Mouse (Mus musculus): Measurements from ENCODE around the gene Carm1. TPM values are rescaled to one million over a fixed set of nuclear protein-coding genes. Genes with fewer than 3 reads are reported as not detected.

Carm1 gene
- polyA plus RNA-seq, 1 experiment from 2014 or later = 78.0 TPM

- no peaks in the 10 kb centered on the region for H3K36me3 ChIP-seq (ENCODE audit: control insufficient read depth, insufficient read depth, low read length)
- no peaks in the 10 kb centered on the region for H3K27me3 ChIP-seq (ENCODE audit: control insufficient read depth, insufficient read depth, low read length)
- H3K4me1 ChIP-seq (replicated peaks; ENCODE audit: control insufficient read depth, insufficient read depth, low read length) = peaks cover 8% of the 10 kb centered on the region; the same call in 1 of the 2 replicates
- H3K27ac ChIP-seq (ENCODE audit: low read depth, low read length) = no peak overlapping the region
- no peaks in the 10 kb centered on the region for H3K9me3 ChIP-seq (ENCODE audit: control insufficient read depth, low read length)
- H3K4me3 ChIP-seq (ENCODE audit: low read depth, low read length) = no peak overlapping the region
- H3K4me2 ChIP-seq (ENCODE audit: low read depth, low read length, severe bottlenecking) = no peak overlapping the region
- WGBS = 95% methylated on average over 4 of the region's 4 CpGs
- H3K9ac ChIP-seq (ENCODE audit: low read length) = no peak overlapping the region
- ATAC-seq (replicated peaks; ENCODE audit: low FRiP score) (no peak), DNase-seq (ENCODE audit: low spot score) (no peak)
These were observed 73.5 kb downstream of the Carm1 start for GRCm38 (mm10) chr9:21620229-21620628.

- Histone ChIP-seq H3K9me3 (ENCODE audit: control insufficient read depth, low read length) (no peaks in the 10 kb centered on the region), H3K4me3 (ENCODE audit: low read depth, low read length) (no peak overlapping the region), H3K36me3 (ENCODE audit: control insufficient read depth, insufficient read depth, low read length) (no peaks in the 10 kb centered on the region; the same call in 1 of the 2 replicates), H3K4me2 (ENCODE audit: low read depth, low read length, severe bottlenecking) (no peak overlapping the region), H3K4me1 (replicated peaks; ENCODE audit: control insufficient read depth, insufficient read depth, low read length) (peaks cover 4% of the 10 kb centered on the region; the same call in 1 of the 2 replicates), H3K9ac (ENCODE audit: low read length) (no peak overlapping the region), H3K27me3 (ENCODE audit: control insufficient read depth, insufficient read depth, low read length) (no peaks in the 10 kb centered on the region), H3K27ac (ENCODE audit: low read depth, low read length) (no peak overlapping the region)
- WGBS = 95% methylated on average over 1 of the region's 1 CpGs
- no peak for DNase-seq (ENCODE audit: low spot score)
- ATAC-seq (replicated peaks; ENCODE audit: low FRiP score) = no peak
These were observed 76.0 kb downstream of the Carm1 start for GRCm38 (mm10) chr9:21622676-21623075.

GRCm38 (mm10) chr9:21625342-21626339 is 78.9 kb downstream of the Carm1 start:
- Histone ChIP-seq H3K27me3 (ENCODE audit: control insufficient read depth, insufficient read depth, low read length) (no peaks in the 10 kb centered on the region), H3K4me1 (replicated peaks; ENCODE audit: control insufficient read depth, insufficient read depth, low read length) (no peaks in the 10 kb centered on the region), H3K4me2 (ENCODE audit: low read depth, low read length, severe bottlenecking) (no peak overlapping the region), H3K9ac (ENCODE audit: low read length) (no peak overlapping the region), H3K27ac (ENCODE audit: low read depth, low read length) (no peak overlapping the region), H3K9me3 (ENCODE audit: control insufficient read depth, low read length) (no peaks in the 10 kb centered on the region), H3K4me3 (ENCODE audit: low read depth, low read length) (no peak overlapping the region), H3K36me3 (ENCODE audit: control insufficient read depth, insufficient read depth, low read length) (no peaks in the 10 kb centered on the region; the same call in 1 of the 2 replicates)
- ATAC-seq (replicated peaks; ENCODE audit: low FRiP score) (no peak), DNase-seq (ENCODE audit: low spot score) (no peak)
- WGBS = 90% methylated on average over 9 of the region's 10 CpGs

- Histone ChIP-seq H3K4me2 (ENCODE audit: low read depth, low read length, severe bottlenecking) (no peak overlapping the region), H3K4me1 (replicated peaks; ENCODE audit: control insufficient read depth, insufficient read depth, low read length) (no peaks in the 10 kb centered on the region), H3K36me3 (ENCODE audit: control insufficient read depth, insufficient read depth, low read length) (no peaks in the 10 kb centered on the region; the same call in 1 of the 2 replicates), H3K9ac (ENCODE audit: low read length) (no peak overlapping the region), H3K4me3 (ENCODE audit: low read depth, low read length) (no peak overlapping the region), H3K27ac (ENCODE audit: low read depth, low read length) (no peak overlapping the region), H3K9me3 (ENCODE audit: control insufficient read depth, low read length) (no peaks in the 10 kb centered on the region), H3K27me3 (ENCODE audit: control insufficient read depth, insufficient read depth, low read length) (no peaks in the 10 kb centered on the region)
- no peak for ATAC-seq (replicated peaks; ENCODE audit: low FRiP score)
- DNase-seq (ENCODE audit: low spot score) = no peak
These were observed 79.9 kb downstream of the Carm1 start for GRCm38 (mm10) chr9:21626571-21626970.

GRCm38 (mm10) chr9:21627145-21627795 is 80.6 kb downstream of the Carm1 start:
- H3K9ac ChIP-seq (ENCODE audit: low read length) = no peak overlapping the region
- no peaks in the 10 kb centered on the region; the same call in 1 of the 2 replicates for H3K36me3 ChIP-seq (ENCODE audit: control insufficient read depth, insufficient read depth, low read length)
- H3K4me1 ChIP-seq (replicated peaks; ENCODE audit: control insufficient read depth, insufficient read depth, low read length) = no peaks in the 10 kb centered on the region
- no peak overlapping the region for H3K4me2 ChIP-seq (ENCODE audit: low read depth, low read length, severe bottlenecking)
- H3K27me3 ChIP-seq (ENCODE audit: control insufficient read depth, insufficient read depth, low read length) = no peaks in the 10 kb centered on the region
- DNase-seq (ENCODE audit: low spot score) = no peak
- 88% methylated on average over 5 of the region's 5 CpGs for WGBS
- no peak overlapping the region for H3K4me3 ChIP-seq (ENCODE audit: low read depth, low read length)
- H3K27ac ChIP-seq (ENCODE audit: low read depth, low read length) = no peak overlapping the region
- H3K9me3 ChIP-seq (ENCODE audit: control insufficient read depth, low read length) = no peaks in the 10 kb centered on the region
- ATAC-seq (replicated peaks; ENCODE audit: low FRiP score) = no peak

GRCm38 (mm10) chr9:21630673-21631072 is 84.0 kb downstream of the Carm1 start:
- Histone ChIP-seq H3K4me1 (replicated peaks; ENCODE audit: control insufficient read depth, insufficient read depth, low read length) (no peaks in the 10 kb centered on the region), H3K27ac (ENCODE audit: low read depth, low read length) (no peak overlapping the region), H3K27me3 (ENCODE audit: control insufficient read depth, insufficient read depth, low read length) (no peaks in the 10 kb centered on the region), H3K4me2 (ENCODE audit: low read depth, low read length, severe bottlenecking) (no peak overlapping the region), H3K9me3 (ENCODE audit: control insufficient read depth, low read length) (no peaks in the 10 kb centered on the region), H3K9ac (ENCODE audit: low read length) (no peak overlapping the region), H3K4me3 (ENCODE audit: low read depth, low read length) (no peak overlapping the region), H3K36me3 (ENCODE audit: control insufficient read depth, insufficient read depth, low read length) (peaks cover 2% of the 10 kb centered on the region; the same call in 1 of the 2 replicates)
- DNase-seq (ENCODE audit: low spot score) (no peak), ATAC-seq (replicated peaks; ENCODE audit: low FRiP score) (no peak)
- WGBS = 91% methylated on average over 3 of the region's 3 CpGs

GRCm38 (mm10) chr9:21633106-21633505 is 86.4 kb downstream of the Carm1 start:
- Histone ChIP-seq H3K9me3 (ENCODE audit: control insufficient read depth, low read length) (no peaks in the 10 kb centered on the region), H3K27ac (ENCODE audit: low read depth, low read length) (no peak overlapping the region), H3K27me3 (ENCODE audit: control insufficient read depth, insufficient read depth, low read length) (no peaks in the 10 kb centered on the region), H3K9ac (ENCODE audit: low read length) (no peak overlapping the region), H3K4me2 (ENCODE audit: low read depth, low read length, severe bottlenecking) (no peak overlapping the region), H3K4me1 (replicated peaks; ENCODE audit: control insufficient read depth, insufficient read depth, low read length) (no peaks in the 10 kb centered on the region), H3K4me3 (ENCODE audit: low read depth, low read length) (no peak overlapping the region), H3K36me3 (ENCODE audit: control insufficient read depth, insufficient read depth, low read length) (peaks cover 9% of the 10 kb centered on the region; the same call in 1 of the 2 replicates)
- no peak for ATAC-seq (replicated peaks; ENCODE audit: low FRiP score)
- 69% methylated on average over 3 of the region's 3 CpGs for WGBS
- no peak for DNase-seq (ENCODE audit: low spot score)

GRCm38 (mm10) chr9:21635639-21636038 is 88.9 kb downstream of the Carm1 start:
- no peak overlapping the region for H3K4me3 ChIP-seq (ENCODE audit: low read depth, low read length)
- no peak overlapping the region for H3K4me2 ChIP-seq (ENCODE audit: low read depth, low read length, severe bottlenecking)
- no peaks in the 10 kb centered on the region for H3K9me3 ChIP-seq (ENCODE audit: control insufficient read depth, low read length)
- no peaks in the 10 kb centered on the region for H3K27me3 ChIP-seq (ENCODE audit: control insufficient read depth, insufficient read depth, low read length)
- DNase-seq (ENCODE audit: low spot score) (no peak), ATAC-seq (replicated peaks; ENCODE audit: low FRiP score) (no peak)
- H3K36me3 ChIP-seq (ENCODE audit: control insufficient read depth, insufficient read depth, low read length) = peaks cover 24% of the 10 kb centered on the region
- H3K27ac ChIP-seq (ENCODE audit: low read depth, low read length) = no peak overlapping the region
- 70% methylated on average over 7 of the region's 7 CpGs for WGBS
- no peaks in the 10 kb centered on the region for H3K4me1 ChIP-seq (replicated peaks; ENCODE audit: control insufficient read depth, insufficient read depth, low read length)
- no peak overlapping the region for H3K9ac ChIP-seq (ENCODE audit: low read length)
